Comparison of ENCODE assay signal across 17 mouse cellular contexts in the genomic region with DNA sequence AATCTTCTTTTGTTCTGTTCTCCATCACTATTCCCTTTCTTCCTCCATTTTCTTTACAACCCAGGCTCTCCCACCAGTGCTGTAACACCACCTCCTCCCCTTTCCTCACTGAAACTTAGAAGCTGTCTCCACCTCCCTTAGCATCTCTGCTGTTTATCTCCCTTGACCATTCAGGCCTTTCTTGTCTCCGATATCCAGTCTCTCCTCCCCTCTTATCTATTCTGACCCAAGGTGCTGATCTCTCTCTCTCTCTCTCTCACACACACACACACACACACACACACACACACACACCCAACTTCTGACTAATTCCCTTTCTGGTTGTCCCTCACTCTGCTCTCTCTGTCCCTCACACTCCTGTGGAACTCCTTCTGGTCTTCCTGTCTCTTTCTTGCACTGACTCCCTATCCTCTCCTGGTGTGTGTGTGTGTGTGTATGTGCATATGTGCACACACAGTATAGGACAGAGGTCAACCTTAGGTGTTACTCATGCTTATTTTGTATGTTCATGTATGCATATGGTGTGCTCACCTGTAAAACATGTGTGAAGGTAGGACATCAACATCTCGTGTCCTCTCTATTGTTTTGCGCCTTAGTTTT. TPM values are rescaled to one million over a fixed set of nuclear protein-coding genes. Genes with fewer than 3 reads are reported as not detected.
DNase-seq lines count a peak whose midpoint lies in the region; ATAC-seq and TF ChIP-seq lines count a peak whose summit lies in the region.
"Had no signal": no experiment of that assay in that cellular context is flagged by ENCODE, and none has a peak within 500 bp of the region (broad histone marks: within the 10 kb centered on the region; RNA-seq: fewer than 3 reads in every experiment).

No protein-coding gene starts in this region.

- 73% methylated on average over 3 of the region's 3 CpGs for WGBS in midbrain, embryonic 10.5 days
- WGBS in midbrain, embryonic 13.5 days, result 83% methylated on average over 3 of the region's 3 CpGs

- H3K27ac ChIP-seq in gastrocnemius, adult 2 months, result no peak overlapping the region
- 0 out of 2 replicates have a peak overlapping the region, but pooled peaks have one; percentile 14 for H3K27ac ChIP-seq in midbrain, embryonic 10.5 days (replicated peaks)
- no peak overlapping the region for H3K27ac ChIP-seq in midbrain, embryonic 13.5 days
- H3K27ac ChIP-seq: limb, embryonic 12.5 days; macrophage had no signal

- 0 out of 2 replicates have a peak, but pooled peaks cover 2% of the 10 kb centered on the region for H3K36me3 ChIP-seq in midbrain, embryonic 10.5 days
- no peaks in the 10 kb centered on the region for H3K36me3 ChIP-seq in midbrain, embryonic 13.5 days
- no peaks in the 10 kb centered on the region for H3K36me3 ChIP-seq in myocyte (ENCODE audit: control insufficient read depth, insufficient read depth)
- H3K36me3 ChIP-seq: limb, embryonic 12.5 days had no signal

- no peak for TF ChIP-seq CTCF in gastrocnemius, adult 2 months (IDR thresholded peaks at IDR 0.05)

- ATAC-seq in midbrain, embryonic 13.5 days, result no peak
- ATAC-seq in erythroid progenitor cell, adult 5-6 weeks (replicated peaks; ENCODE audit: low FRiP score, poor library complexity, severe bottlenecking), result peak; percentile 87
- ATAC-seq: hindbrain, embryonic 16.5 days had no signal

- peak; percentile 2 for DNase-seq in gastrocnemius, adult 2 months
- DNase-seq in gastrocnemius, postnatal 14 days, result no peak
- no peak for DNase-seq in midbrain, embryonic 10.5 days (ENCODE audit: low spot score)
- DNase-seq in layer of hippocampus, adult 8-10 months (ENCODE audit: low spot score in 2 of 2), result no peak
- no peak for DNase-seq in adrenal gland, adult 2 months
- DNase-seq: kidney, postnatal 10 days; thymus, postnatal 14 days had no signal

- peaks cover 49% of the 10 kb centered on the region for H3K27me3 ChIP-seq in midbrain, embryonic 10.5 days (ENCODE audit: low read depth, poor library complexity, severe bottlenecking)
- peaks cover 39% of the 10 kb centered on the region for H3K27me3 ChIP-seq in midbrain, embryonic 13.5 days
- no peaks in the 10 kb centered on the region for H3K27me3 ChIP-seq in myocyte (ENCODE audit: control insufficient read depth, insufficient read depth, insufficient read length)

- H3K9me3 ChIP-seq in midbrain, embryonic 10.5 days (replicated peaks), result no peaks in the 10 kb centered on the region
- H3K9me3 ChIP-seq in midbrain, embryonic 13.5 days, result no peaks in the 10 kb centered on the region
- H3K9me3 ChIP-seq: limb, embryonic 12.5 days had no signal

- H3K4me3 ChIP-seq in gastrocnemius, adult 2 months, result peak overlapping the region; percentile 38
- H3K4me3 ChIP-seq in midbrain, embryonic 10.5 days, result no peak overlapping the region
- no peak overlapping the region for H3K4me3 ChIP-seq in midbrain, embryonic 13.5 days (replicated peaks)
- H3K4me3 ChIP-seq in myocyte, result no peak overlapping the region
- H3K4me3 ChIP-seq: limb, embryonic 12.5 days had no signal

- H3K4me1 ChIP-seq in midbrain, embryonic 10.5 days, result 0 out of 2 replicates have a peak, but pooled peaks cover 4% of the 10 kb centered on the region
- 0 out of 2 replicates have a peak, but pooled peaks cover 3% of the 10 kb centered on the region for H3K4me1 ChIP-seq in midbrain, embryonic 13.5 days (replicated peaks)
- H3K4me1 ChIP-seq: limb, embryonic 12.5 days had no signal

- intact Hi-C loops in gastrocnemius, adult 2 months (cut with DNase I), result no loop called here
- intact Hi-C loops in gastrocnemius, postnatal 14 days (cut with DNase I; ENCODE audit: low total_unique reads), result no loop called here

- peaks cover 11% of the 10 kb centered on the region for H3K79me2 ChIP-seq in myocyte (ENCODE audit: control insufficient read depth, insufficient read depth)

- no peak overlapping the region for H3ac ChIP-seq in myocyte (ENCODE audit: control insufficient read depth, insufficient read length)

- TF ChIP-seq POLR2A in myocyte (IDR thresholded peaks at IDR 0.05; ENCODE audit: insufficient read length, low read depth), result no peak

- H3K9ac ChIP-seq in midbrain, embryonic 13.5 days (replicated peaks), result no peak overlapping the region
- H3K9ac ChIP-seq: limb, embryonic 12.5 days had no signal

- no peak overlapping the region for H3K4me2 ChIP-seq in midbrain, embryonic 13.5 days (replicated peaks)
- H3K4me2 ChIP-seq in myocyte (ENCODE audit: low read depth), result peak overlapping the region; percentile 36
- H3K4me2 ChIP-seq: limb, embryonic 12.5 days had no signal

TF ChIP-seq in myocyte, 11 proteins besides CTCF, POLR2A, EP300 and RAD21 (continues in another document):
- TF ChIP-seq MYOD1 (IDR thresholded peaks at IDR 0.05; ENCODE audit: control insufficient read depth in 1 of 3, insufficient read length in 2 of 3, low read depth in 2 of 3), result no peak
- TF ChIP-seq MYOG (IDR thresholded peaks at IDR 0.05; ENCODE audit: control insufficient read depth in 1 of 3, insufficient read depth in 1 of 3, insufficient read length in 2 of 3, low read depth in 2 of 3), result no peak
- no peak for TF ChIP-seq REST (IDR thresholded peaks at IDR 0.05; ENCODE audit: insufficient read depth, insufficient read length)
- no peak for TF ChIP-seq TCF12 (IDR thresholded peaks at IDR 0.05; ENCODE audit: insufficient read depth, poor library complexity, severe bottlenecking)
- TF ChIP-seq E2F4 (IDR thresholded peaks at IDR 0.05; ENCODE audit: insufficient read depth), result no peak

RNA-seq across cellular contexts. Expression of gene Emc10, which starts 13.4 kb away (rescaled TPM):
- 10 to 100 TPM; 43.6 to 52.2 TPM for total RNA-seq in gastrocnemius, adult 2 months (2021)
- total RNA-seq in gastrocnemius, postnatal 14 days (2021), result 10 to 100 TPM; 44.1 to 48.8 TPM
- 104 and 108 TPM in 2 replicates for polyA plus RNA-seq in midbrain, embryonic 10.5 days (2016; fragmentation: Nextera tagmentation; extraction: Ambion mirVana)
- polyA plus RNA-seq in midbrain, embryonic 13.5 days (2015; fragmentation: Nextera tagmentation; extraction: Ambion mirVana), result 118 and 129 TPM in 2 replicates
- 81.7 and 90.1 TPM in 2 replicates for total RNA-seq in erythroid progenitor cell, adult 5-6 weeks (2015; ENCODE audit: low replicate concordance)
- 43.7 and 56.1 TPM in 2 replicates for total RNA-seq in erythroid progenitor cell, adult 5-6 weeks (2017; ENCODE audit: low replicate concordance)
- polyA plus RNA-seq in myocyte (2012; fragmentation: generic; extraction: Trizol), result 98.2 TPM
- 100 to 1,000 TPM; 201 to 225 (median 215) TPM for total RNA-seq in layer of hippocampus, adult 8-10 months (2022)
- 100 to 1,000 TPM in 1 of 2 experiments, 10 to 100 TPM in 1; 77.9 to 101 TPM for total RNA-seq in adrenal gland, adult 2 months (2021)
- polyA plus RNA-seq in adrenal gland, adult 2 months (2012; rRNA removed), result 516 and 555 TPM in 2 replicates

RNA-seq across cellular contexts. Expression of gene Fam71e1, which starts 13.4 kb away (rescaled TPM):
- total RNA-seq in gastrocnemius, adult 2 months (2021), result 1 to 10 TPM; 2.4 to 5.5 TPM
- 1 to 10 TPM; 3.8 to 4.7 TPM for total RNA-seq in gastrocnemius, postnatal 14 days (2021)
- 20.5 and 27.6 TPM in 2 replicates for polyA plus RNA-seq in midbrain, embryonic 10.5 days (2016; fragmentation: Nextera tagmentation; extraction: Ambion mirVana)
- 43.0 and 46.1 TPM in 2 replicates for polyA plus RNA-seq in midbrain, embryonic 13.5 days (2015; fragmentation: Nextera tagmentation; extraction: Ambion mirVana)
- not detected in 2 replicates for total RNA-seq in erythroid progenitor cell, adult 5-6 weeks (2015; ENCODE audit: low replicate concordance)
- total RNA-seq in erythroid progenitor cell, adult 5-6 weeks (2017; ENCODE audit: low replicate concordance), result not detected in 2 replicates
- 1.7 TPM for polyA plus RNA-seq in myocyte (2012; fragmentation: generic; extraction: Trizol)
- 10 to 100 TPM; 15.5 to 21.6 (median 19.0) TPM for total RNA-seq in layer of hippocampus, adult 8-10 months (2022)
- total RNA-seq in adrenal gland, adult 2 months (2021), result 1 to 10 TPM; 8.3 to 9.1 TPM
- polyA plus RNA-seq in adrenal gland, adult 2 months (2012; rRNA removed), result 28.6 and 30.9 TPM in 2 replicates

RNA-seq across cellular contexts. Expression of gene Josd2, which starts 15.2 kb away (rescaled TPM):
- 10 to 100 TPM; 51.0 to 57.0 TPM for total RNA-seq in gastrocnemius, adult 2 months (2021)
- total RNA-seq in gastrocnemius, postnatal 14 days (2021), result 10 to 100 TPM; 60.2 to 73.5 TPM
- 71.6 and 76.8 TPM in 2 replicates for polyA plus RNA-seq in midbrain, embryonic 10.5 days (2016; fragmentation: Nextera tagmentation; extraction: Ambion mirVana)
- 41.6 and 44.8 TPM in 2 replicates for polyA plus RNA-seq in midbrain, embryonic 13.5 days (2015; fragmentation: Nextera tagmentation; extraction: Ambion mirVana)
- 130 and 183 TPM in 2 replicates for total RNA-seq in erythroid progenitor cell, adult 5-6 weeks (2015; ENCODE audit: low replicate concordance)
- 122 and 124 TPM in 2 replicates for total RNA-seq in erythroid progenitor cell, adult 5-6 weeks (2017; ENCODE audit: low replicate concordance)
- 233 TPM for polyA plus RNA-seq in myocyte (2012; fragmentation: generic; extraction: Trizol)
- 100 to 1,000 TPM in 2 of 4 experiments, 10 to 100 TPM in 2; 97.1 to 114 (median 103) TPM for total RNA-seq in layer of hippocampus, adult 8-10 months (2022)
- total RNA-seq in adrenal gland, adult 2 months (2021), result 10 to 100 TPM; 51.2 to 61.7 TPM
- polyA plus RNA-seq in adrenal gland, adult 2 months (2012; rRNA removed), result 171 and 179 TPM in 2 replicates

RNA-seq across cellular contexts. Expression of gene Aspdh, which starts 17.7 kb away (rescaled TPM):
- total RNA-seq in gastrocnemius, adult 2 months (2021), result not detected
- total RNA-seq in gastrocnemius, postnatal 14 days (2021), result not detected
- polyA plus RNA-seq in midbrain, embryonic 10.5 days (2016; fragmentation: Nextera tagmentation; extraction: Ambion mirVana), result 0.99 and 2.0 TPM in 2 replicates
- 8.6 and 10.8 TPM in 2 replicates for polyA plus RNA-seq in midbrain, embryonic 13.5 days (2015; fragmentation: Nextera tagmentation; extraction: Ambion mirVana)
- total RNA-seq in erythroid progenitor cell, adult 5-6 weeks (2015; ENCODE audit: low replicate concordance), result not detected in 2 replicates
- total RNA-seq in erythroid progenitor cell, adult 5-6 weeks (2017; ENCODE audit: low replicate concordance), result 1.4 TPM in 1 of 2 replicates, not detected in the other
- not detected for polyA plus RNA-seq in myocyte (2012; fragmentation: generic; extraction: Trizol)
- 10 to 100 TPM; 11.1 to 13.6 (median 12.4) TPM for total RNA-seq in layer of hippocampus, adult 8-10 months (2022)
- total RNA-seq in adrenal gland, adult 2 months (2021), result under 1 TPM in 1 of 2 experiments, not detected in 1; 0.75 TPM
- polyA plus RNA-seq in adrenal gland, adult 2 months (2012; rRNA removed), result 0.91 and 2.4 TPM in 2 replicates
- total RNA-seq: gastrocnemius, postnatal 10 days had no signal
- polyA plus RNA-seq: macrophage; spleen, adult 2 months had no signal

RNA-seq across cellular contexts. Expression of gene Mybpc2, which starts 41.5 kb away (rescaled TPM):
- total RNA-seq in gastrocnemius, adult 2 months (2021), result 1,000 to 10,000 TPM; 2,660 to 4,973 TPM
- 1,000 to 10,000 TPM; 3,999 to 4,490 TPM for total RNA-seq in gastrocnemius, postnatal 14 days (2021)
- 0.05 and 0.20 TPM in 2 replicates for polyA plus RNA-seq in midbrain, embryonic 10.5 days (2016; fragmentation: Nextera tagmentation; extraction: Ambion mirVana)
- polyA plus RNA-seq in midbrain, embryonic 13.5 days (2015; fragmentation: Nextera tagmentation; extraction: Ambion mirVana), result 0.16 and 0.23 TPM in 2 replicates
- 1.3 TPM in 1 of 2 replicates, not detected in the other for total RNA-seq in erythroid progenitor cell, adult 5-6 weeks (2015; ENCODE audit: low replicate concordance)
- total RNA-seq in erythroid progenitor cell, adult 5-6 weeks (2017; ENCODE audit: low replicate concordance), result not detected in 2 replicates
- 4.7 TPM for polyA plus RNA-seq in myocyte (2012; fragmentation: generic; extraction: Trizol)
- under 1 TPM in 3 of 4 experiments, not detected in 1; 0.10 to 0.57 (median 0.14) TPM for total RNA-seq in layer of hippocampus, adult 8-10 months (2022)
- total RNA-seq in adrenal gland, adult 2 months (2021), result under 1 TPM in 1 of 2 experiments, not detected in 1; 0.24 TPM
- polyA plus RNA-seq in adrenal gland, adult 2 months (2012; rRNA removed), result not detected in 2 replicates
- total RNA-seq: layer of hippocampus, postnatal 25 days had no signal
- polyA plus RNA-seq: macrophage; neural tube, embryonic 11.5 days had no signal
